Mouse (Mus musculus) heart, embryonic 12.5 days (tissue): ENCODE measurements around the gene Mdfic. TPM values are rescaled to one million over a fixed set of nuclear protein-coding genes. Genes with fewer than 3 reads are reported as not detected.
A peak's percentile ranks its signal among the peaks of the same experiment; 100 is the strongest.

Source experiments
- ATAC-seq: fragments of 200-750 bp; cut with Nextera tagmentation; 2 replicates; pipeline ENCODE4 v1.8.0; 2017; ENCODE audit warnings: moderate TSS enrichment, moderate library complexity; ENCODE audit not compliant: insufficient number of reproducible peaks, low FRiP score
- H3K27ac ChIP-seq: fragments of 300-500 bp; sonication (generic); 2 replicates; pipeline ENCODE4 v1.5.1; 2016; ENCODE audit warnings: mild to moderate bottlenecking, moderate library complexity; ENCODE audit not compliant: poor library complexity, severe bottlenecking
- H3K27me3 ChIP-seq: fragments of 300-500 bp; sonication (generic); replicated peaks from 2 replicates; pipeline ENCODE4 v1.6.1; 2016; ENCODE audit warnings: mild to moderate bottlenecking, moderate library complexity
- H3K36me3 ChIP-seq: fragments of 300-500 bp; sonication (generic); 2 replicates; pipeline ENCODE4 v1.6.1; 2016; ENCODE audit warnings: mild to moderate bottlenecking, moderate library complexity
- H3K4me1 ChIP-seq: fragments of 300-500 bp; sonication (generic); replicated peaks from 2 replicates; pipeline ENCODE4 v1.6.1; 2016; ENCODE audit warnings: mild to moderate bottlenecking
- H3K4me2 ChIP-seq: fragments of 300-500 bp; sonication (generic); 2 replicates; pipeline ENCODE4 v1.6.1; 2016; ENCODE audit warnings: mild to moderate bottlenecking, moderate library complexity
- H3K4me3 ChIP-seq: fragments of 300-500 bp; sonication (generic); 2 replicates; pipeline ENCODE4 v1.5.1; 2016; ENCODE audit warnings: mild to moderate bottlenecking
- H3K9ac ChIP-seq: fragments of 300-500 bp; sonication (generic); 2 replicates; pipeline ENCODE4 v1.6.1; 2016; ENCODE audit warnings: mild to moderate bottlenecking, moderate library complexity
- H3K9me3 ChIP-seq: fragments of 300-500 bp; sonication (generic); replicated peaks from 2 replicates; pipeline ENCODE4 v1.6.1; 2016; ENCODE audit warnings: mild to moderate bottlenecking, moderate library complexity
- WGBS: fragments of 180-500 bp; shearing (Covaris S2); methylation state at CpG from one replicate; pipeline ENCODE4 v1.1.7; 2016; 5-methylcytosine and 5-hydroxymethylcytosine counted together
- polyA plus RNA-seq: library from polyadenylated mRNA; unstranded; fragments of >200 nt; fragmentation: Nextera tagmentation; extraction: Ambion mirVana; gene quantifications from 2 replicates; pipeline ENCODE4 v1.2.1, GENCODE M21; 2016

Mdfic gene
- polyA plus RNA-seq, 1 experiment from 2014 or later, result 7.0 TPM

GRCm38 (mm10) chr6:15724304-15724703 is 3.8 kb downstream of the Mdfic start:
- no peaks in the 10 kb centered on the region for H3K27me3 ChIP-seq
- no peak overlapping the region for H3K9ac ChIP-seq
- H3K9me3 ChIP-seq, result no peaks in the 10 kb centered on the region
- H3K36me3 ChIP-seq, result no peaks in the 10 kb centered on the region
- H3K4me3 ChIP-seq, result no peak overlapping the region
- no peak for ATAC-seq
- 77% methylated on average over 4 of the region's 4 CpGs for WGBS
- no peak overlapping the region for H3K27ac ChIP-seq
- H3K4me2 ChIP-seq, result no peak overlapping the region
- H3K4me1 ChIP-seq, result 0 out of 2 replicates have a peak, but pooled peaks cover 14% of the 10 kb centered on the region

GRCm38 (mm10) chr6:15726422-15726821 is 6.0 kb downstream of the Mdfic start:
- 58% methylated on average over 6 of the region's 6 CpGs for WGBS
- no peak overlapping the region for H3K9ac ChIP-seq
- H3K9me3 ChIP-seq, result no peaks in the 10 kb centered on the region
- H3K36me3 ChIP-seq, result no peaks in the 10 kb centered on the region
- no peak overlapping the region for H3K4me2 ChIP-seq
- ATAC-seq, result peak; percentile 45; the same call in 1 of the 2 replicates
- no peaks in the 10 kb centered on the region for H3K27me3 ChIP-seq
- H3K4me3 ChIP-seq, result no peak overlapping the region
- peaks cover 25% of the 10 kb centered on the region for H3K4me1 ChIP-seq
- H3K27ac ChIP-seq, result no peak overlapping the region

GRCm38 (mm10) chr6:15727681-15728410 is 7.4 kb downstream of the Mdfic start:
- 55% methylated on average over 4 of the region's 4 CpGs for WGBS
- peak overlapping the region; percentile 26; the same call in 1 of the 2 replicates for H3K27ac ChIP-seq
- no peaks in the 10 kb centered on the region for H3K9me3 ChIP-seq
- no peak for ATAC-seq
- no peaks in the 10 kb centered on the region for H3K27me3 ChIP-seq
- no peak overlapping the region for H3K4me3 ChIP-seq
- no peak overlapping the region for H3K9ac ChIP-seq
- no peak overlapping the region for H3K4me2 ChIP-seq
- H3K4me1 ChIP-seq, result peaks cover 24% of the 10 kb centered on the region
- no peaks in the 10 kb centered on the region for H3K36me3 ChIP-seq

- 78% methylated on average over 6 of the region's 6 CpGs for WGBS
Measured at GRCm38 (mm10) chr6:15728844-15729577, 8.6 kb downstream of the Mdfic start.

GRCm38 (mm10) chr6:15730258-15730657 is 9.8 kb downstream of the Mdfic start:
- Histone ChIP-seq H3K9ac (no peak overlapping the region), H3K27me3 (no peaks in the 10 kb centered on the region), H3K9me3 (no peaks in the 10 kb centered on the region), H3K4me3 (no peak overlapping the region), H3K4me1 (peaks cover 19% of the 10 kb centered on the region), H3K36me3 (no peaks in the 10 kb centered on the region), H3K27ac (no peak overlapping the region), H3K4me2 (no peak overlapping the region)
- WGBS, result 50% methylated on average over 2 of the region's 2 CpGs
- ATAC-seq, result no peak

More at GRCm38 (mm10) chr6:15728844-15729577, 8.6 kb downstream of the Mdfic start:
- no peak for ATAC-seq
- H3K4me3 ChIP-seq, result no peak overlapping the region
- H3K9me3 ChIP-seq, result no peaks in the 10 kb centered on the region
- 0 out of 2 replicates have a peak overlapping the region, but pooled peaks have one; percentile 18 for H3K27ac ChIP-seq
- no peaks in the 10 kb centered on the region for H3K27me3 ChIP-seq
- H3K9ac ChIP-seq, result no peak overlapping the region
- no peak overlapping the region for H3K4me2 ChIP-seq
- H3K36me3 ChIP-seq, result no peaks in the 10 kb centered on the region
- H3K4me1 ChIP-seq, result peaks cover 22% of the 10 kb centered on the region

- Histone ChIP-seq H3K9me3 (no peaks in the 10 kb centered on the region), H3K4me3 (no peak overlapping the region), H3K27me3 (no peaks in the 10 kb centered on the region), H3K4me2 (no peak overlapping the region), H3K9ac (no peak overlapping the region), H3K27ac (0 out of 2 replicates have a peak overlapping the region, but pooled peaks have one; percentile 38), H3K36me3 (no peaks in the 10 kb centered on the region), H3K4me1 (peaks cover 19% of the 10 kb centered on the region)
- no peak for ATAC-seq
- 69% methylated on average over 4 of the region's 4 CpGs for WGBS
Measured at GRCm38 (mm10) chr6:15730666-15731065, 10.2 kb downstream of the Mdfic start.

GRCm38 (mm10) chr6:15731452-15731851 is 11.0 kb downstream of the Mdfic start:
- WGBS, result 50% methylated on average over 7 of the region's 7 CpGs
- Histone ChIP-seq H3K9ac (no peak overlapping the region), H3K4me1 (peaks cover 19% of the 10 kb centered on the region), H3K27me3 (no peaks in the 10 kb centered on the region), H3K27ac (no peak overlapping the region), H3K36me3 (no peaks in the 10 kb centered on the region), H3K4me3 (no peak overlapping the region), H3K9me3 (no peaks in the 10 kb centered on the region), H3K4me2 (no peak overlapping the region)
- no peak for ATAC-seq

GRCm38 (mm10) chr6:15737312-15737911 is 17.0 kb downstream of the Mdfic start:
- Histone ChIP-seq H3K4me1 (peaks cover 13% of the 10 kb centered on the region), H3K4me3 (no peak overlapping the region), H3K9me3 (no peaks in the 10 kb centered on the region), H3K4me2 (no peak overlapping the region), H3K9ac (no peak overlapping the region), H3K27ac (no peak overlapping the region), H3K36me3 (peaks cover 5% of the 10 kb centered on the region; the same call in 1 of the 2 replicates), H3K27me3 (no peaks in the 10 kb centered on the region)
- WGBS, result 22% methylated on average over 8 of the region's 8 CpGs
- peak; percentile 72; the same call in 1 of the 2 replicates for ATAC-seq

GRCm38 (mm10) chr6:15738331-15738943 is 18.0 kb downstream of the Mdfic start:
- Histone ChIP-seq H3K27ac (peak overlapping the region; percentile 21; the same call in 1 of the 2 replicates), H3K27me3 (no peaks in the 10 kb centered on the region), H3K4me3 (no peak overlapping the region), H3K4me1 (peaks cover 23% of the 10 kb centered on the region), H3K9ac (no peak overlapping the region), H3K4me2 (no peak overlapping the region), H3K9me3 (no peaks in the 10 kb centered on the region), H3K36me3 (peaks cover 5% of the 10 kb centered on the region; the same call in 1 of the 2 replicates)
- WGBS, result 35% methylated on average over 5 of the region's 5 CpGs
- ATAC-seq, result no peak

- no peak overlapping the region for H3K27ac ChIP-seq
- H3K27me3 ChIP-seq, result no peaks in the 10 kb centered on the region
- H3K9ac ChIP-seq, result no peak overlapping the region
- H3K36me3 ChIP-seq, result peaks cover 5% of the 10 kb centered on the region; the same call in 1 of the 2 replicates
- H3K9me3 ChIP-seq, result no peaks in the 10 kb centered on the region
- no peak overlapping the region for H3K4me2 ChIP-seq
- peaks cover 28% of the 10 kb centered on the region for H3K4me1 ChIP-seq
- ATAC-seq, result no peak
- H3K4me3 ChIP-seq, result no peak overlapping the region
- WGBS, result 73% methylated on average over 3 of the region's 3 CpGs
Measured at GRCm38 (mm10) chr6:15739132-15739531, 18.7 kb downstream of the Mdfic start.
